Mouse (Mus musculus) megakaryocyte, embryonic 14.5 days (primary cell): ENCODE results near the gene Pgm1.

Experiments
- FLI1 ChIP-seq: IDR thresholded peaks from 2 replicates; pipeline ENCODE4 v1.6.1; 2012; ENCODE audit warnings: low read length, inconsistent platforms, mixed read lengths
- GATA1 ChIP-seq: IDR thresholded peaks from 3 replicates; pipeline ENCODE4 v1.6.1; 2012; ENCODE audit warnings: mixed read lengths, low read length, inconsistent platforms, borderline replicate concordance

DNA sequence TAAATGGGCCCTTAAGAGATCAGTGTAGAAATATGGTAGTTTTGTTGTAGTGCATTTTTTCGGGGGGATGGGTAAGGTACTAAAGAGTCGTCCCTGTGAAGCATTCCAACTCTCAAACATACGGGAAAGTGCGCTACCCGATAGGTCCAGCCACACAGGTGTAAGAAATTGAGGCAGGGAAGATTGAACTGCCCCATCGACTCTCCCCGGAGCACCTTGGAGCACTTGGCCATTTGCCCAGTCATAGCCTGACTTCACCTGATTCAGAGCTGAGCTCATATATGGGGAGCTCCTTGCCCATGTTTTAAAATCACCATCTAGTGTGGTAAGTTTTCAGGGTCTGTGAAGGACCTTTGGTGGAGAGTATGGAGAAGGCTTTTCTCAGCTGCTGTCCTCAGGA lies 5.6 kb downstream of the Pgm1 start:
- TF ChIP-seq GATA1 (no peak), FLI1 (no peak)
